9 mouse cellular contexts compared by ENCODE assay signal in genomic region chr9:42520587-42521084, GRCm38 (mm10). TPM values are rescaled to one million over a fixed set of nuclear protein-coding genes. Genes with fewer than 3 reads are reported as not detected.
A peak's percentile ranks its signal among the peaks of the same experiment; 100 is the strongest.
DNase-seq lines count a peak whose midpoint lies in the region; ATAC-seq and TF ChIP-seq lines count a peak whose summit lies in the region.
"Had no signal": no experiment of that assay in that cellular context is flagged by ENCODE, and none has a peak within 500 bp of the region (broad histone marks: within the 10 kb centered on the region; RNA-seq: fewer than 3 reads in every experiment).

No protein-coding gene starts in this region.

- no peak for TF ChIP-seq CTCF in cerebellum, adult 2 months (IDR thresholded peaks at IDR 0.05; ENCODE audit: borderline replicate concordance, insufficient read depth, low read depth, low read length)
- peak; percentile 47 for TF ChIP-seq CTCF in forebrain, postnatal 0 days (IDR thresholded peaks at IDR 0.05; ENCODE audit: low read depth)

- no peak overlapping the region for H3K27ac ChIP-seq in cerebellum, adult 2 months (ENCODE audit: insufficient read depth, low read length)
- peak overlapping the region; percentile 70 for H3K27ac ChIP-seq in forebrain, postnatal 0 days (ENCODE audit: low read depth, low read length)
- no peak overlapping the region for H3K27ac ChIP-seq in intestine, embryonic 14.5 days (ENCODE audit: low read depth)
- no peak overlapping the region for H3K27ac ChIP-seq in stomach, embryonic 15.5 days

- H3K9me3 ChIP-seq in forebrain, postnatal 0 days (ENCODE audit: low read length), result no peaks in the 10 kb centered on the region
- no peaks in the 10 kb centered on the region for H3K9me3 ChIP-seq in intestine, embryonic 14.5 days (ENCODE audit: control insufficient read depth, low read length)
- no peaks in the 10 kb centered on the region for H3K9me3 ChIP-seq in stomach, embryonic 15.5 days

- no peaks in the 10 kb centered on the region for H3K27me3 ChIP-seq in cerebellum, adult 2 months (ENCODE audit: control insufficient read depth, insufficient read depth, low read length)
- H3K27me3 ChIP-seq in forebrain, postnatal 0 days (ENCODE audit: insufficient read depth, low read length), result no peaks in the 10 kb centered on the region
- H3K27me3 ChIP-seq in intestine, embryonic 14.5 days (replicated peaks; ENCODE audit: control insufficient read depth, insufficient read depth, low read length), result 0 out of 2 replicates have a peak, but pooled peaks cover 7% of the 10 kb centered on the region
- H3K27me3 ChIP-seq in stomach, embryonic 15.5 days (replicated peaks), result 0 out of 2 replicates have a peak, but pooled peaks cover 2% of the 10 kb centered on the region

- intact Hi-C loops in left cerebral cortex, postnatal 14 days (cut with DNase I), result no loop called here

- peak overlapping the region; percentile 33 for H3K4me3 ChIP-seq in cerebellum, adult 2 months (replicated peaks; ENCODE audit: insufficient read depth, low read depth, low read length)
- H3K4me3 ChIP-seq in forebrain, postnatal 0 days (ENCODE audit: low read depth, low read length), result peak overlapping the region; percentile 28
- peak overlapping the region; percentile 28 for H3K4me3 ChIP-seq in intestine, embryonic 14.5 days (ENCODE audit: low read depth, low read length)
- peak overlapping the region; percentile 16 for H3K4me3 ChIP-seq in stomach, embryonic 15.5 days (replicated peaks)
- H3K4me3 ChIP-seq: erythroblast, embryonic 14.5 days had no signal

- DNase-seq in adrenal gland, adult (ENCODE audit: inconsistent age in 2 of 2, low spot score in 1 of 2), result peak; percentile 66 to 83
- peak; percentile 66 to 68 for DNase-seq in cerebellum, adult 2 months
- DNase-seq in forebrain, postnatal 0 days, result peak; percentile 80
- peak; percentile 62 for DNase-seq in intestine, embryonic 14.5 days (ENCODE audit: low spot score)
- peak; percentile 52 to 66 for DNase-seq in left cerebral cortex, postnatal 14 days (ENCODE audit: low spot score in 2 of 2)
- peak; percentile 49 for DNase-seq in mesoderm, embryonic 11.5 days (ENCODE audit: low read depth, low spot score)
- DNase-seq in c-Kit-positive CD71-positive TER-119-positive erythroid progenitor cells, embryonic 14.5 days (ENCODE audit: low spot score), result no peak

- peak overlapping the region; percentile 46 for H3K9ac ChIP-seq in forebrain, postnatal 0 days
- H3K9ac ChIP-seq in intestine, embryonic 14.5 days (ENCODE audit: low read length), result peak overlapping the region; percentile 37
- H3K9ac ChIP-seq in stomach, embryonic 15.5 days, result no peak overlapping the region

- WGBS in cerebellum, adult 2 months, result 2% methylated on average over 36 of the region's 36 CpGs
- WGBS in forebrain, postnatal 0 days, result 3% methylated on average over 36 of the region's 36 CpGs
- 18% methylated on average over 36 of the region's 36 CpGs for WGBS in intestine, embryonic 14.5 days
- 15% methylated on average over 36 of the region's 36 CpGs for WGBS in stomach, embryonic 15.5 days

- TF ChIP-seq POLR2A in cerebellum, adult 2 months (IDR thresholded peaks at IDR 0.05; ENCODE audit: borderline replicate concordance, insufficient read depth, low read length), result no peak

- H3K36me3 ChIP-seq in forebrain, postnatal 0 days (ENCODE audit: insufficient read depth), result no peaks in the 10 kb centered on the region
- H3K36me3 ChIP-seq in intestine, embryonic 14.5 days (ENCODE audit: control insufficient read depth, insufficient read depth, low read length), result no peaks in the 10 kb centered on the region
- H3K36me3 ChIP-seq in stomach, embryonic 15.5 days, result no peaks in the 10 kb centered on the region

- H3K4me2 ChIP-seq in forebrain, postnatal 0 days (ENCODE audit: low read depth), result peak overlapping the region; percentile 65
- peak overlapping the region; percentile 63 for H3K4me2 ChIP-seq in intestine, embryonic 14.5 days (ENCODE audit: low read length)
- peak overlapping the region; percentile 45 for H3K4me2 ChIP-seq in stomach, embryonic 15.5 days

- ATAC-seq in forebrain, postnatal 0 days, result peak; percentile 94
- ATAC-seq in intestine, embryonic 14.5 days (replicated peaks; ENCODE audit: low FRiP score, low TSS enrichment, low read depth), result no peak
- ATAC-seq in stomach, embryonic 15.5 days (ENCODE audit: insufficient read depth, low FRiP score, low read depth), result no peak

- H3K4me1 ChIP-seq in cerebellum, adult 2 months (ENCODE audit: control insufficient read depth, insufficient read depth, low read length), result peaks cover 3% of the 10 kb centered on the region; the same call in 1 of the 2 replicates
- H3K4me1 ChIP-seq in forebrain, postnatal 0 days (ENCODE audit: insufficient read depth), result 0 out of 2 replicates have a peak, but pooled peaks cover 9% of the 10 kb centered on the region
- peaks cover 6% of the 10 kb centered on the region for H3K4me1 ChIP-seq in intestine, embryonic 14.5 days (replicated peaks; ENCODE audit: control insufficient read depth, insufficient read depth, low read length)
- H3K4me1 ChIP-seq in stomach, embryonic 15.5 days, result no peaks in the 10 kb centered on the region

RNA-seq across cellular contexts. Expression of gene Tbcel, which starts 13.0 kb away (rescaled TPM):
- 32.8 and 33.0 TPM in 2 replicates for polyA plus RNA-seq in cerebellum, adult 2 months (2012; rRNA removed)
- total RNA-seq in forebrain, postnatal 0 days (2014; rRNA removed), result 16.6 and 24.8 TPM in 2 replicates
- 2.1 and 3.2 TPM in 2 replicates for polyA plus RNA-seq in forebrain, postnatal 0 days (2015; fragmentation: Nextera tagmentation; extraction: Ambion mirVana)
- 5.9 and 6.4 TPM in 2 replicates for polyA plus RNA-seq in intestine, embryonic 14.5 days (2014; fragmentation: Nextera tagmentation; extraction: Ambion mirVana)
- 10 to 100 TPM; 47.2 to 53.8 TPM for total RNA-seq in left cerebral cortex, postnatal 14 days (2021)
- 4.4 and 4.8 TPM in 2 replicates for polyA plus RNA-seq in stomach, embryonic 15.5 days (2015; fragmentation: Nextera tagmentation; extraction: Ambion mirVana)
